ENCODE assay signal across 24 mouse cellular contexts in the genomic region with DNA sequence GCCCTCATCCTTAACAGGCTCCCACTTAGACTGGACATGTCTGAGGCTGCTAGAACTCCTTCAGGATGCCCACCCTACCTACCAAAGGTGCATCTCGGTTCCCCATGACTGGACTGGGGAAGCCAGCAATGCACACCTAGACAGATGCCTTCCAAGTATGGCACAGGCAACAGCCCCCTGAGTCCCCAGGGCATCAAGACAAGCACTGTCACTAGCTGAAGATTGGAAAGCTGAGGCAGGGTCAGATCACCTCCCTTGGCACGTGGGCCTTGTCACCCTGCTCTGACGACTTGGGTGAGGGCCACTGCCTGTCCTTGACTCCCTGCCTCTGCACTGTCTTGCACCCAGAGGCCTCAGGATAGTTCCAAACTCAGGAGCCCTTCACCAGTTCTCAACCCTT. TPM values are rescaled to one million over a fixed set of nuclear protein-coding genes. Genes with fewer than 3 reads are reported as not detected.
"Had no signal": no experiment of that assay in that cellular context is flagged by ENCODE, and none has a peak within 500 bp of the region (broad histone marks: within the 10 kb centered on the region; RNA-seq: fewer than 3 reads in every experiment).

No protein-coding gene starts in this region.

- H3K27me3 ChIP-seq: liver, embryonic 13.5 days; liver, embryonic 15.5 days had no signal

- H3K4me3 ChIP-seq: gastrocnemius, adult 2 months; heart, adult 2 months; heart, embryonic 12.5 days; layer of hippocampus, adult 2 months; left cerebral cortex, adult 2 months; liver, embryonic 13.5 days; liver, embryonic 15.5 days had no signal

- ATAC-seq: hindbrain, embryonic 16.5 days; inflammation-experienced regulatory T-cells, adult 6 months; intestine, embryonic 16.5 days had no signal

- H3K4me1 ChIP-seq: heart, embryonic 12.5 days had no signal

- H3K9ac ChIP-seq: heart, embryonic 12.5 days; hindbrain, embryonic 14.5 days; liver, embryonic 13.5 days; liver, embryonic 15.5 days had no signal

- H3K27ac ChIP-seq: gastrocnemius, adult 2 months; heart, adult 2 months; hindbrain, embryonic 14.5 days; layer of hippocampus, adult 2 months; left cerebral cortex, adult 2 months; liver, embryonic 13.5 days; liver, embryonic 15.5 days had no signal

- DNase-seq: gastrocnemius, adult 2 months; gastrocnemius, postnatal 10 days; gastrocnemius, postnatal 25 days; heart, adult 2 months; heart, postnatal 10 days; heart, postnatal 4 days; kidney, adult 18-20 months; kidney, adult 8-10 months; kidney, postnatal 10 days; kidney, postnatal 25 days; kidney, postnatal 4 days; liver; liver, embryonic 13.5 days had no signal

- H3K9me3 ChIP-seq: heart, embryonic 12.5 days; liver, embryonic 13.5 days; liver, embryonic 15.5 days had no signal

- H3K4me2 ChIP-seq: heart, embryonic 12.5 days; hindbrain, embryonic 14.5 days; liver, embryonic 11.5 days; liver, embryonic 13.5 days; liver, embryonic 15.5 days had no signal

RNA-seq across cellular contexts. Expression of a gene that starts 33.8 kb away (rescaled TPM):
- polyA plus RNA-seq: frontal cortex, adult 2 months; inflammation-experienced regulatory T-cells, adult 6 months; intestine, embryonic 16.5 days; limb, embryonic 11.5 days; liver, embryonic 13.5 days; liver, embryonic 15.5 days had no signal

RNA-seq across cellular contexts. Expression of a gene that starts 59.2 kb away (rescaled TPM):
- polyA plus RNA-seq: inflammation-experienced regulatory T-cells, adult 6 months; liver, embryonic 13.5 days; liver, embryonic 15.5 days had no signal
